Mouse (Mus musculus) liver, embryonic 14.5 days (tissue): ENCODE results near the gene Porcn.

Source experiments
- CTCF ChIP-seq: IDR thresholded peaks from 2 replicates; pipeline ENCODE4 v1.5.1; 2016; ENCODE audit warnings: antibody characterized with exemption, low read depth, control low read depth
- EP300 ChIP-seq: IDR thresholded peaks from 2 replicates; pipeline ENCODE4 v1.6.1; 2016; ENCODE audit warnings: antibody characterized with exemption, low read depth

GRCm38 (mm10) chrX:8218114-8218513 lies 11.8 kb upstream of the Porcn start:
- TF ChIP-seq EP300 (no peak), CTCF (no peak)
